Mouse (Mus musculus) kidney, embryonic 14.5 days (tissue): ENCODE results near the gene Ugt1a7c. TPM values are rescaled to one million over a fixed set of nuclear protein-coding genes. Genes with fewer than 3 reads are reported as not detected.
"Not testable (repeated sequence)": the region's sequence is repeated elsewhere in the genome, so short reads cannot be mapped to it uniquely, and the experiment has no call there.

Experiments used
- ATAC-seq: fragments of 200-750 bp; cut with Nextera tagmentation; 2 replicates; pipeline ENCODE4 v1.8.0; 2017; ENCODE audit warnings: moderate number of reproducible peaks, mild to moderate bottlenecking, moderate TSS enrichment, moderate library complexity; ENCODE audit not compliant: low FRiP score, low TSS enrichment
- H3K27ac ChIP-seq: fragments of 300-500 bp; sonication (generic); 2 replicates; pipeline ENCODE4 v1.5.1; 2014; ENCODE audit warnings: low read depth, mild to moderate bottlenecking, low read length, moderate library complexity, mixed read lengths
- H3K27me3 ChIP-seq: fragments of 300-500 bp; sonication (generic); 2 replicates; pipeline ENCODE4 v1.6.1; 2014; ENCODE audit warnings: mild to moderate bottlenecking, low read length; ENCODE audit not compliant: control insufficient read depth, insufficient read depth
- H3K36me3 ChIP-seq: fragments of 300-500 bp; sonication (generic); 2 replicates; pipeline ENCODE4 v1.6.1; 2014; ENCODE audit warnings: low read length, mixed read lengths; ENCODE audit not compliant: control insufficient read depth, insufficient read depth
- H3K4me1 ChIP-seq: fragments of 300-500 bp; sonication (generic); 2 replicates; pipeline ENCODE4 v1.6.1; 2014; ENCODE audit warnings: low read length, mixed read lengths; ENCODE audit not compliant: control insufficient read depth, insufficient read depth
- H3K4me2 ChIP-seq: fragments of 300-500 bp; sonication (generic); replicated peaks from 2 replicates; pipeline ENCODE4 v1.6.1; 2014; ENCODE audit warnings: low read depth, mild to moderate bottlenecking, low read length
- H3K4me3 ChIP-seq: fragments of 300-500 bp; sonication (generic); 2 replicates; pipeline ENCODE4 v1.5.1; 2014; ENCODE audit warnings: mild to moderate bottlenecking, low read length
- H3K9ac ChIP-seq: fragments of 300-500 bp; sonication (generic); 2 replicates; pipeline ENCODE4 v1.6.1; 2014; ENCODE audit warnings: low read depth, mild to moderate bottlenecking, low read length, moderate library complexity
- H3K9me3 ChIP-seq: fragments of 300-500 bp; sonication (generic); 2 replicates; pipeline ENCODE4 v1.6.1; 2016; ENCODE audit warnings: low read length; ENCODE audit not compliant: control insufficient read depth
- WGBS: fragments of 180-500 bp; shearing (Covaris S2); extraction: QIAGEN DNeasy Blood & Tissue Kit; methylation state at CpG from one replicate; pipeline ENCODE4 v1.1.7; 2014; 5-methylcytosine and 5-hydroxymethylcytosine counted together
- polyA plus RNA-seq: library from polyadenylated mRNA; unstranded; fragments of >200 nt; fragmentation: Nextera tagmentation; extraction: Ambion mirVana; gene quantifications from 2 replicates; pipeline ENCODE4 v1.2.1, GENCODE M21; 2014

Ugt1a7c gene
- polyA plus RNA-seq, 1 experiment from 2014 or later: 6.1 TPM

- Histone ChIP-seq H3K27me3 (no peaks in the 10 kb centered on the region), H3K9me3 (no peaks in the 10 kb centered on the region), H3K4me2 (no peak overlapping the region), H3K4me3 (no peak overlapping the region), H3K27ac (no peak overlapping the region), H3K9ac (no peak overlapping the region), H3K36me3 (no peaks in the 10 kb centered on the region), H3K4me1 (no peaks in the 10 kb centered on the region)
- WGBS: 63% methylated on average over 1 of the region's 1 CpGs
- no peak for ATAC-seq
Measured at GRCm38 (mm10) chr1:88086125-88086524, 8.7 kb upstream of the Ugt1a7c start.

- no peaks in the 10 kb centered on the region for H3K4me1 ChIP-seq
- no peaks in the 10 kb centered on the region for H3K36me3 ChIP-seq
- no peak within 1 kb of the TSS for H3K4me2 ChIP-seq
- no peak within 1 kb of the TSS for H3K27ac ChIP-seq
- H3K9me3 ChIP-seq: no peaks in the 10 kb centered on the region
- H3K4me3 ChIP-seq: no peak within 1 kb of the TSS
- no peaks in the 10 kb centered on the region for H3K27me3 ChIP-seq
- 80% methylated on average over 3 of the region's 3 CpGs for WGBS
- ATAC-seq: no peak
- no peak within 1 kb of the TSS for H3K9ac ChIP-seq
Measured at GRCm38 (mm10) chr1:88087513-88087912, 7.3 kb upstream of the Ugt1a7c start, which contains the start of gene Ugt1a8. Gene Ugt1a8 (plus strand): TSS chr1:88087813.

- Histone ChIP-seq H3K4me1 (peaks cover 4% of the 10 kb centered on the region; the same call in 1 of the 2 replicates), H3K4me2 (no peak overlapping the region), H3K36me3 (no peaks in the 10 kb centered on the region), H3K9me3 (no peaks in the 10 kb centered on the region), H3K4me3 (no peak overlapping the region), H3K27ac (no peak overlapping the region), H3K9ac (no peak overlapping the region), H3K27me3 (no peaks in the 10 kb centered on the region)
- ATAC-seq: no peak
Measured at GRCm38 (mm10) chr1:88092341-88092740, 2.5 kb upstream of the Ugt1a7c start.

- ATAC-seq: peak; percentile 70; the same call in 1 of the 2 replicates
- not testable (repeated sequence) for H3K27me3 ChIP-seq, H3K4me2 ChIP-seq, H3K4me1 ChIP-seq, H3K9ac ChIP-seq, H3K4me3 ChIP-seq, H3K9me3 ChIP-seq, H3K36me3 ChIP-seq
- 66% methylated on average over 3 of the region's 3 CpGs for WGBS
- peak overlapping the region; percentile 67; the same call in 1 of the 2 replicates for H3K27ac ChIP-seq
Measured at GRCm38 (mm10) chr1:88094270-88094676, 589 bp upstream of the Ugt1a7c start.

- H3K27me3 ChIP-seq, H3K4me3 ChIP-seq, H3K9ac ChIP-seq, ATAC-seq, H3K4me2 ChIP-seq, H3K36me3 ChIP-seq, H3K9me3 ChIP-seq, H3K4me1 ChIP-seq, H3K27ac ChIP-seq: not testable (repeated sequence)
- WGBS: 84% methylated on average over 3 of the region's 3 CpGs
Measured at GRCm38 (mm10) chr1:88098546-88098945, 3.7 kb downstream of the Ugt1a7c start.

GRCm38 (mm10) chr1:88099691-88100090 is 4.8 kb downstream of the Ugt1a7c start:
- H3K4me2 ChIP-seq, H3K9ac ChIP-seq, H3K27me3 ChIP-seq, H3K36me3 ChIP-seq, H3K4me1 ChIP-seq, H3K9me3 ChIP-seq, H3K27ac ChIP-seq, ATAC-seq, H3K4me3 ChIP-seq: not testable (repeated sequence)
- 79% methylated on average over 2 of the region's 2 CpGs for whole genome bisulfite sequencing

GRCm38 (mm10) chr1:88103019-88103418 is 8.2 kb downstream of the Ugt1a7c start, which contains the start of gene Ugt1a6b:
Gene Ugt1a6b (plus strand): TSS chr1:88103252.
- not testable (repeated sequence) for H3K4me1 ChIP-seq, H3K9me3 ChIP-seq, H3K36me3 ChIP-seq, H3K9ac ChIP-seq, H3K4me3 ChIP-seq, ATAC-seq, H3K27ac ChIP-seq, H3K27me3 ChIP-seq, H3K4me2 ChIP-seq
- 67% methylated on average over 2 of the region's 3 CpGs for WGBS

GRCm38 (mm10) chr1:88103697-88104468 is 9.0 kb downstream of the Ugt1a7c start:
- H3K4me2 ChIP-seq, H3K36me3 ChIP-seq, H3K4me3 ChIP-seq, H3K27me3 ChIP-seq, ATAC-seq, H3K9ac ChIP-seq, H3K4me1 ChIP-seq, H3K27ac ChIP-seq, H3K9me3 ChIP-seq: not testable (repeated sequence)
- 80% methylated on average over 5 of the region's 5 CpGs for WGBS

GRCm38 (mm10) chr1:88104667-88105430 is 10.0 kb downstream of the Ugt1a7c start:
- H3K4me2 ChIP-seq: no peak overlapping the region
- no peak overlapping the region for H3K9ac ChIP-seq
- no peak overlapping the region for H3K27ac ChIP-seq
- H3K36me3 ChIP-seq: no peaks in the 10 kb centered on the region
- no peaks in the 10 kb centered on the region for H3K27me3 ChIP-seq
- no peak overlapping the region for H3K4me3 ChIP-seq
- 88% methylated on average over 1 of the region's 1 CpGs for WGBS
- H3K4me1 ChIP-seq: no peaks in the 10 kb centered on the region
- H3K9me3 ChIP-seq: no peaks in the 10 kb centered on the region
- no peak for ATAC-seq
